ENCODE assay signal across 31 mouse cellular contexts in genomic region chr4:149378819-149379218, GRCm38 (mm10). TPM values are rescaled to one million over a fixed set of nuclear protein-coding genes. Genes with fewer than 3 reads are reported as not detected.
A peak's percentile ranks its signal among the peaks of the same experiment; 100 is the strongest.
DNase-seq lines count a peak whose midpoint lies in the region; ATAC-seq and TF ChIP-seq lines count a peak whose summit lies in the region.
"Had no signal": no experiment of that assay in that cellular context is flagged by ENCODE, and none has a peak within 500 bp of the region (broad histone marks: within the 10 kb centered on the region; RNA-seq: fewer than 3 reads in every experiment).

No protein-coding gene starts in this region.

- H3K4me3 ChIP-seq in intestine, embryonic 15.5 days (replicated peaks), result no peak overlapping the region
- no peak overlapping the region for H3K4me3 ChIP-seq in intestine, embryonic 16.5 days (ENCODE audit: low read length)
- H3K4me3 ChIP-seq in midbrain, postnatal 0 days (ENCODE audit: low read depth, low read length), result no peak overlapping the region
- H3K4me3 ChIP-seq in midbrain, embryonic 15.5 days, result no peak overlapping the region
- H3K4me3 ChIP-seq in cortical plate, adult 2 months (ENCODE audit: insufficient read depth, low read length), result no peak overlapping the region
- H3K4me3 ChIP-seq in neural tube, embryonic 14.5 days (ENCODE audit: low read depth, low read length), result no peak overlapping the region
- H3K4me3 ChIP-seq in kidney, embryonic 15.5 days (replicated peaks), result no peak overlapping the region
- H3K4me3 ChIP-seq: embryonic facial prominence, embryonic 13.5 days; forebrain, embryonic 12.5 days; heart, embryonic 10.5 days; heart, embryonic 15.5 days; stomach, embryonic 15.5 days had no signal

- H3K27ac ChIP-seq in intestine, embryonic 15.5 days, result no peak overlapping the region
- no peak overlapping the region for H3K27ac ChIP-seq in intestine, embryonic 16.5 days (ENCODE audit: low read length)
- no peak overlapping the region for H3K27ac ChIP-seq in midbrain, postnatal 0 days (ENCODE audit: low read depth, low read length)
- H3K27ac ChIP-seq in midbrain, embryonic 15.5 days, result no peak overlapping the region
- H3K27ac ChIP-seq in cortical plate, adult 2 months (ENCODE audit: insufficient read depth, low read length), result peak overlapping the region; percentile 70
- H3K27ac ChIP-seq in neural tube, embryonic 14.5 days (ENCODE audit: low read depth, low read length), result peak overlapping the region; percentile 40; the same call in 1 of the 2 replicates
- H3K27ac ChIP-seq in kidney, embryonic 15.5 days, result no peak overlapping the region
- H3K27ac ChIP-seq: embryonic facial prominence, embryonic 13.5 days; forebrain, embryonic 12.5 days; heart, embryonic 10.5 days; heart, embryonic 15.5 days; liver, embryonic 14.5 days; macrophage had no signal

- no peak overlapping the region for H3K4me2 ChIP-seq in intestine, embryonic 15.5 days (replicated peaks)
- no peak overlapping the region for H3K4me2 ChIP-seq in intestine, embryonic 16.5 days (ENCODE audit: low read depth, low read length)
- H3K4me2 ChIP-seq in midbrain, postnatal 0 days (ENCODE audit: low read depth, low read length, poor library complexity, severe bottlenecking), result no peak overlapping the region
- no peak overlapping the region for H3K4me2 ChIP-seq in midbrain, embryonic 15.5 days
- H3K4me2 ChIP-seq in neural tube, embryonic 14.5 days (ENCODE audit: low read depth, low read length), result no peak overlapping the region
- no peak overlapping the region for H3K4me2 ChIP-seq in kidney, embryonic 15.5 days
- H3K4me2 ChIP-seq: embryonic facial prominence, embryonic 13.5 days; forebrain, embryonic 12.5 days; heart, embryonic 15.5 days; stomach, embryonic 15.5 days had no signal

- H3K36me3 ChIP-seq in intestine, embryonic 15.5 days, result peaks cover 43% of the 10 kb centered on the region
- peaks cover 26% of the 10 kb centered on the region for H3K36me3 ChIP-seq in intestine, embryonic 16.5 days (ENCODE audit: control insufficient read depth, insufficient read depth, low read length)
- peaks cover 50% of the 10 kb centered on the region for H3K36me3 ChIP-seq in midbrain, postnatal 0 days (ENCODE audit: insufficient read depth, low read length)
- H3K36me3 ChIP-seq in midbrain, embryonic 15.5 days (replicated peaks), result peaks cover 17% of the 10 kb centered on the region
- peaks cover 46% of the 10 kb centered on the region for H3K36me3 ChIP-seq in neural tube, embryonic 14.5 days (ENCODE audit: control insufficient read depth, insufficient read depth, low read length)
- peaks cover 97% of the 10 kb centered on the region for H3K36me3 ChIP-seq in kidney, embryonic 15.5 days

- no peaks in the 10 kb centered on the region for H3K27me3 ChIP-seq in intestine, embryonic 15.5 days (replicated peaks)
- H3K27me3 ChIP-seq in intestine, embryonic 16.5 days (replicated peaks; ENCODE audit: control insufficient read depth, insufficient read depth, low read length), result no peaks in the 10 kb centered on the region
- no peaks in the 10 kb centered on the region for H3K27me3 ChIP-seq in midbrain, postnatal 0 days (ENCODE audit: insufficient read depth, low read length)
- no peaks in the 10 kb centered on the region for H3K27me3 ChIP-seq in midbrain, embryonic 15.5 days (replicated peaks)
- no peaks in the 10 kb centered on the region for H3K27me3 ChIP-seq in neural tube, embryonic 14.5 days (ENCODE audit: control insufficient read depth, insufficient read depth, low read length)
- H3K27me3 ChIP-seq in kidney, embryonic 15.5 days, result no peaks in the 10 kb centered on the region
- H3K27me3 ChIP-seq: embryonic facial prominence, embryonic 13.5 days; forebrain, embryonic 12.5 days; heart, embryonic 15.5 days; stomach, embryonic 15.5 days had no signal

- H3K9me3 ChIP-seq in intestine, embryonic 15.5 days, result no peaks in the 10 kb centered on the region
- H3K9me3 ChIP-seq in intestine, embryonic 16.5 days (ENCODE audit: control insufficient read depth, low read length), result no peaks in the 10 kb centered on the region
- H3K9me3 ChIP-seq in midbrain, postnatal 0 days (ENCODE audit: low read length), result no peaks in the 10 kb centered on the region
- no peaks in the 10 kb centered on the region for H3K9me3 ChIP-seq in midbrain, embryonic 15.5 days
- H3K9me3 ChIP-seq in neural tube, embryonic 14.5 days (ENCODE audit: control insufficient read depth, low read length), result no peaks in the 10 kb centered on the region
- H3K9me3 ChIP-seq in kidney, embryonic 15.5 days (replicated peaks), result no peaks in the 10 kb centered on the region
- H3K9me3 ChIP-seq: embryonic facial prominence, embryonic 13.5 days; forebrain, embryonic 12.5 days; heart, embryonic 10.5 days; heart, embryonic 15.5 days; stomach, embryonic 15.5 days had no signal

- peak; percentile 32 for DNase-seq in midbrain, postnatal 0 days (ENCODE audit: low spot score)
- DNase-seq in gastrocnemius, postnatal 4 days (ENCODE audit: low spot score in 2 of 2), result no peak
- DNase-seq: adrenal gland, adult 2 months; adrenal gland, postnatal 36 days; B cell, adult 2 months; cerebellum, adult 8-10 months; cerebellum, postnatal 25 days; embryo, embryonic 11 days; forebrain, postnatal 0 days; gastrocnemius, postnatal 10 days; kidney, adult 18-20 months; kidney, postnatal 36 days; layer of hippocampus, postnatal 36 days; liver; lung, adult 2 months; lung, postnatal 10 days; right cerebral cortex, postnatal 25 days had no signal

- H3K4me1 ChIP-seq in intestine, embryonic 15.5 days (replicated peaks), result peaks cover 4% of the 10 kb centered on the region; the same call in 1 of the 2 replicates
- H3K4me1 ChIP-seq in intestine, embryonic 16.5 days (ENCODE audit: control insufficient read depth, insufficient read depth, low read length), result 0 out of 2 replicates have a peak, but pooled peaks cover 6% of the 10 kb centered on the region
- no peaks in the 10 kb centered on the region for H3K4me1 ChIP-seq in midbrain, postnatal 0 days (ENCODE audit: insufficient read depth, low read length)
- peaks cover 4% of the 10 kb centered on the region; the same call in 1 of the 2 replicates for H3K4me1 ChIP-seq in midbrain, embryonic 15.5 days
- H3K4me1 ChIP-seq in cortical plate, adult 2 months (ENCODE audit: control insufficient read depth, insufficient read depth, low read length), result peaks cover 6% of the 10 kb centered on the region; the same call in 1 of the 2 replicates
- 0 out of 2 replicates have a peak, but pooled peaks cover 3% of the 10 kb centered on the region for H3K4me1 ChIP-seq in neural tube, embryonic 14.5 days (ENCODE audit: control insufficient read depth, insufficient read depth, low read length)
- peaks cover 24% of the 10 kb centered on the region for H3K4me1 ChIP-seq in kidney, embryonic 15.5 days
- H3K4me1 ChIP-seq: heart, embryonic 15.5 days; stomach, embryonic 15.5 days had no signal

- H3K9ac ChIP-seq in intestine, embryonic 15.5 days, result no peak overlapping the region
- no peak overlapping the region for H3K9ac ChIP-seq in intestine, embryonic 16.5 days (ENCODE audit: low read depth, low read length)
- no peak overlapping the region for H3K9ac ChIP-seq in midbrain, postnatal 0 days (replicated peaks; ENCODE audit: low read length, poor library complexity, severe bottlenecking)
- H3K9ac ChIP-seq in midbrain, embryonic 15.5 days, result no peak overlapping the region
- H3K9ac ChIP-seq in neural tube, embryonic 14.5 days (replicated peaks; ENCODE audit: low read depth, low read length), result no peak overlapping the region
- H3K9ac ChIP-seq in kidney, embryonic 15.5 days, result no peak overlapping the region
- H3K9ac ChIP-seq: embryonic facial prominence, embryonic 13.5 days; forebrain, embryonic 12.5 days; forebrain, postnatal 0 days; heart, embryonic 15.5 days; liver, embryonic 14.5 days; stomach, embryonic 15.5 days had no signal

- 0 out of 2 replicates have a peak, but pooled peaks have one; percentile 15 for ATAC-seq in intestine, embryonic 15.5 days
- ATAC-seq in intestine, embryonic 16.5 days, result no peak
- ATAC-seq in midbrain, postnatal 0 days (ENCODE audit: low FRiP score), result no peak
- ATAC-seq in midbrain, embryonic 15.5 days (replicated peaks), result no peak
- ATAC-seq in neural tube, embryonic 14.5 days (ENCODE audit: low read depth), result no peak
- no peak for ATAC-seq in kidney, embryonic 15.5 days (replicated peaks; ENCODE audit: low FRiP score)
- ATAC-seq: activated CD4-positive, CD25-positive, alpha-beta regulatory T cell, adult 4 months; forebrain, postnatal 0 days had no signal

- no peak for TF ChIP-seq POLR2A in cortical plate, adult 2 months (IDR thresholded peaks at IDR 0.05; ENCODE audit: extremely low read depth, insufficient read depth, low read length)

- 88% methylated on average over 8 of the region's 8 CpGs for WGBS in intestine, embryonic 15.5 days
- 85% methylated on average over 8 of the region's 8 CpGs for WGBS in intestine, embryonic 16.5 days
- 50% methylated on average over 8 of the region's 8 CpGs for WGBS in midbrain, postnatal 0 days
- 54% methylated on average over 8 of the region's 8 CpGs for WGBS in midbrain, embryonic 15.5 days
- 65% methylated on average over 8 of the region's 8 CpGs for WGBS in neural tube, embryonic 14.5 days
- WGBS in kidney, embryonic 15.5 days, result 70% methylated on average over 8 of the region's 8 CpGs

- no peak for TF ChIP-seq CTCF in midbrain, postnatal 0 days (IDR thresholded peaks at IDR 0.05)
- TF ChIP-seq CTCF in cortical plate, adult 2 months (IDR thresholded peaks at IDR 0.05; ENCODE audit: extremely low read depth, insufficient read depth, low read length), result no peak

RNA-seq across cellular contexts. Expression of gene Ube4b, which starts 47.7 kb away (rescaled TPM):
- 34.3 and 39.0 TPM in 2 replicates for polyA plus RNA-seq in intestine, embryonic 15.5 days (2015; fragmentation: Nextera tagmentation; extraction: Ambion mirVana)
- 31.1 and 34.4 TPM in 2 replicates for polyA plus RNA-seq in intestine, embryonic 16.5 days (2015; fragmentation: Nextera tagmentation; extraction: Ambion mirVana)
- total RNA-seq in midbrain, postnatal 0 days (2014; rRNA removed), result 94.4 and 113 TPM in 2 replicates
- 46.2 and 51.9 TPM in 2 replicates for polyA plus RNA-seq in midbrain, postnatal 0 days (2015; fragmentation: Nextera tagmentation; extraction: Ambion mirVana)
- 58.7 and 64.5 TPM in 2 replicates for polyA plus RNA-seq in midbrain, embryonic 15.5 days (2015; fragmentation: Nextera tagmentation; extraction: Ambion mirVana)
- polyA plus RNA-seq in cortical plate, adult 2 months (2012; rRNA removed), result 99.9 and 105 TPM in 2 replicates
- polyA plus RNA-seq in neural tube, embryonic 14.5 days (2014; fragmentation: Nextera tagmentation; extraction: Ambion mirVana), result 55.3 and 61.8 TPM in 2 replicates
- polyA plus RNA-seq in kidney, embryonic 15.5 days (2015; fragmentation: Nextera tagmentation; extraction: Ambion mirVana), result 48.1 and 49.6 TPM in 2 replicates
- total RNA-seq in gastrocnemius, postnatal 4 days (2021), result 10 to 100 TPM; 77.9 to 86.7 TPM

Comparison
In these comparisons a context has a peak if more than half of its experiments do, and no peak if none do; other contexts are left out.
1. H3K27ac ChIP-seq: peak in cortical plate, adult 2 months (single experiment) and neural tube, embryonic 14.5 days (single experiment); none in intestine, embryonic 15.5 days (single experiment), intestine, embryonic 16.5 days (single experiment), midbrain, postnatal 0 days (single experiment), midbrain, embryonic 15.5 days (single experiment) and kidney, embryonic 15.5 days (single experiment).